Mouse (Mus musculus): ENCODE data around the gene Defa33. TPM values are rescaled to one million over a fixed set of nuclear protein-coding genes. Genes with fewer than 3 reads are reported as not detected.

Defa33 gene
- not detected for polyA plus RNA-seq (2014; fragmentation: Illumina TruSeq; extraction: RNeasy Lipid Tissue Mini Kit (QIAGEN cat#74804); ENCODE audit: low read depth, low replicate concordance)

DNA sequence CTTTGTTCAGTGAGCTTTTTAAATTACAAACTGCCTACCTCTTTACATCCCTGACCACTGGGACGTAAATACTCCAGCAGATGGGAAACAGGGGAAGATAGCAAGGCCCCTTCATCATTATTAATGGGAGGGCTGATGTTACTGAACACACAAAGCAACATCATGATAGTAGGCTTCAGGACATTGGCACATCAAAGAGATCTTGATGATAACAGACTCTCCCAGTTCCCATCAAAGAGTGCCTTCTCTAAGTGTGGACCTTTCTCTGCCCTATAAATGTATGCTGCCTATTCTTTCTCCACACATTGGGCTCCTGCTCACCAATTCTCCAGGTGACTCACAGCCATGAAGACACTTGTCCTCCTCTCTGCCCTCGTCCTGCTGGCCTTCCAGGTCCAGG lies at the start of gene Defa33:
Gene Defa33 (plus strand): TSS at position 301 of the 400 bp plus-strand sequence.

DNA sequence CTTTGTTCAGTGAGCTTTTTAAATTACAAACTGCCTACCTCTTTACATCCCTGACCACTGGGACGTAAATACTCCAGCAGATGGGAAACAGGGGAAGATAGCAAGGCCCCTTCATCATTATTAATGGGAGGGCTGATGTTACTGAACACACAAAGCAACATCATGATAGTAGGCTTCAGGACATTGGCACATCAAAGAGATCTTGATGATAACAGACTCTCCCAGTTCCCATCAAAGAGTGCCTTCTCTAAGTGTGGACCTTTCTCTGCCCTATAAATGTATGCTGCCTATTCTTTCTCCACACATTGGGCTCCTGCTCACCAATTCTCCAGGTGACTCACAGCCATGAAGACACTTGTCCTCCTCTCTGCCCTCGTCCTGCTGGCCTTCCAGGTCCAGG lies 13.4 kb upstream of the Defa33 start, which contains the start of gene Defa2:
Gene Defa2 (plus strand): TSS at position 301 of the 400 bp plus-strand sequence.

DNA sequence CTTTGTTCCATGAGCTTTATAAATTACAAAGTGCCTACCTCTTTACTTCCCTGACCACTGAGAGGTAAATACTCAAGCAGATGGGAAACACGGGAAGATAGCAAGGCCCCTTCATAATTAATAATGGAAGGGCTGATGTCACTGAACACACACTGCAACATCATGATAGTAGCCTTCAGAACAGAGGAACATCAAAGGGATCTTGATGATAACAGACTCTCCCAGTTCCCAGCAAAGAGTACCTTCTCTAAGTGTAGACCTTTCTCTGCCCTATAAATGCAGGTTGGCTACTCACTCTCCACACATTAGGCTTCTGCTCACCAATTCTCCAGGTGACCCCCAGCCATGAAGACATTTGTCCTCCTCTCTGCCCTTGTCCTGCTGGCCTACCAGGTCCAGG lies 35.5 kb downstream of the Defa33 start, which contains the start of gene Defa36:
Gene Defa36 (plus strand): TSS at position 301 of the 400 bp plus-strand sequence.

Other genes starting within 250 kb of the Defa33 start
- gene Defa22, start 229.5 kb upstream of the Defa33 start, polyA plus RNA-seq (2014; fragmentation: Illumina TruSeq; extraction: RNeasy Lipid Tissue Mini Kit (QIAGEN cat#74804); ENCODE audit: low read depth, low replicate concordance): not detected
- not detected for gene Defa31, start 200.2 kb upstream of the Defa33 start, polyA plus RNA-seq (2014; fragmentation: Illumina TruSeq; extraction: RNeasy Lipid Tissue Mini Kit (QIAGEN cat#74804); ENCODE audit: low read depth, low replicate concordance)
- not detected for gene Gm15293, start 190.2 kb upstream of the Defa33 start, polyA plus RNA-seq (2014; fragmentation: Illumina TruSeq; extraction: RNeasy Lipid Tissue Mini Kit (QIAGEN cat#74804); ENCODE audit: low read depth, low replicate concordance)
- gene Gm15292, start 142.1 kb upstream of the Defa33 start, polyA plus RNA-seq (2014; fragmentation: Illumina TruSeq; extraction: RNeasy Lipid Tissue Mini Kit (QIAGEN cat#74804); ENCODE audit: low read depth, low replicate concordance): not detected
- not detected for gene Defa27, start 76.3 kb upstream of the Defa33 start, polyA plus RNA-seq (2014; fragmentation: Illumina TruSeq; extraction: RNeasy Lipid Tissue Mini Kit (QIAGEN cat#74804); ENCODE audit: low read depth, low replicate concordance)
- not detected for gene Defa29, start 64.8 kb upstream of the Defa33 start, polyA plus RNA-seq (2014; fragmentation: Illumina TruSeq; extraction: RNeasy Lipid Tissue Mini Kit (QIAGEN cat#74804); ENCODE audit: low read depth, low replicate concordance)
- gene Defa2, start 13.3 kb upstream of the Defa33 start, polyA plus RNA-seq (2014; fragmentation: Illumina TruSeq; extraction: RNeasy Lipid Tissue Mini Kit (QIAGEN cat#74804); ENCODE audit: low read depth, low replicate concordance): not detected
- gene Defa36, start 35.6 kb downstream of the Defa33 start, polyA plus RNA-seq (2014; fragmentation: Illumina TruSeq; extraction: RNeasy Lipid Tissue Mini Kit (QIAGEN cat#74804); ENCODE audit: low read depth, low replicate concordance): not detected
- not detected for gene Gm7849, start 64.7 kb downstream of the Defa33 start, polyA plus RNA-seq (2014; fragmentation: Illumina TruSeq; extraction: RNeasy Lipid Tissue Mini Kit (QIAGEN cat#74804); ENCODE audit: low read depth, low replicate concordance)
- gene Defa20, start 117.4 kb downstream of the Defa33 start, polyA plus RNA-seq (2014; fragmentation: Illumina TruSeq; extraction: RNeasy Lipid Tissue Mini Kit (QIAGEN cat#74804); ENCODE audit: low read depth, low replicate concordance): not detected
- gene Defa32, start 137.2 kb downstream of the Defa33 start, polyA plus RNA-seq (2014; fragmentation: Illumina TruSeq; extraction: RNeasy Lipid Tissue Mini Kit (QIAGEN cat#74804); ENCODE audit: low read depth, low replicate concordance): not detected
- not detected for gene Defa37, start 173.6 kb downstream of the Defa33 start, polyA plus RNA-seq (2014; fragmentation: Illumina TruSeq; extraction: RNeasy Lipid Tissue Mini Kit (QIAGEN cat#74804); ENCODE audit: low read depth, low replicate concordance)
- not detected for gene Defa28, start 191.2 kb downstream of the Defa33 start, polyA plus RNA-seq (2014; fragmentation: Illumina TruSeq; extraction: RNeasy Lipid Tissue Mini Kit (QIAGEN cat#74804); ENCODE audit: low read depth, low replicate concordance)
- gene Gm7861, start 202.7 kb downstream of the Defa33 start, polyA plus RNA-seq (2014; fragmentation: Illumina TruSeq; extraction: RNeasy Lipid Tissue Mini Kit (QIAGEN cat#74804); ENCODE audit: low read depth, low replicate concordance): not detected
- gene Defa26, start 226.4 kb downstream of the Defa33 start, polyA plus RNA-seq (2014; fragmentation: Illumina TruSeq; extraction: RNeasy Lipid Tissue Mini Kit (QIAGEN cat#74804); ENCODE audit: low read depth, low replicate concordance): not detected